Mouse (Mus musculus) lung, postnatal 0 days (tissue): ENCODE measurements around the gene Usp2.

Experiments used
- CTCF ChIP-seq: IDR thresholded peaks from 2 replicates; pipeline ENCODE4 v1.5.1; 2016; ENCODE audit warnings: antibody characterized with exemption, mild to moderate bottlenecking
- EP300 ChIP-seq: IDR thresholded peaks from 2 replicates; pipeline ENCODE4 v1.6.1; 2016; ENCODE audit warnings: antibody characterized with exemption, mild to moderate bottlenecking, control low read depth

GRCm38 (mm10) chr9:44053936-44054335 lies 12.9 kb upstream of the Usp2 start:
- TF ChIP-seq EP300 (no peak), CTCF (no peak)
